Mouse (Mus musculus): ENCODE data around the gene Dnal1.

Gene Dnal1

GRCm38 (mm10) chr12:84188881-84189444 is 74.8 kb downstream of the Dnal1 start:
- no peak for DNase-seq

DNA sequence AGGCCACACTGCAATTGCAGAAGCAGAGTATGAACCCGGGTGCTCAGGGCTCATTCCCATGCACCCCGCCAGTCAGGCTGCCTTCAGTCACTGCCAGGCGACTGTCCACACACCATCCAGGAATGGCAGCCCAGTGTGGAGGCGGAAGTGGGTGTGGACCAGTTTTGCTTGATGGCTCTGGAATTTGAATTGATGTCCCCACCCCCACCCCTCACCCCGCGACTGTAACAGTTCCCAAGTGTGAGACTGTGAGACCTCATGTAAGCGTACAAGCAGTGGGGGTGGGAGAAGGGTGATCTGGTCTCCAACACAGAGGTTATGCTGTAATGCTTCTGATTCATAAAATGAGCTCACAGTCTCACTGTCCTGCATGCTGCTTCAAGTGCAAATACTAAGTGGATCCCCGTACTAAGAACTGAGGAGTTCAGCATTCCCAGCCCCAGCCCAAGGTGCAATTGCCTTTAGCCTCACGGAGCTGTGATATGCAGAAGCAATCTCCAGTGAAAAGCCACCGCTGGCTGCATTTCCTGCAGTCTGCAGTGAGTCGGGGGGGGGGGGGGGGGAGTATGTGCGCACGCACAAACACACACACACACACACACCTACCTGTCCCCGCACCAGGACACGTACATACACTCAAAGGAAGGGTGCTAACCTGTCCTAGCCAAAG is 76.1 kb downstream of the Dnal1 start:
- peak; percentile 73 for DNase-seq

GRCm38 (mm10) chr12:84191190-84191589 is 77.0 kb downstream of the Dnal1 start:
- no peak for DNase-seq

- no peak for DNase-seq
Observed at GRCm38 (mm10) chr12:84191770-84192169, 77.6 kb downstream of the Dnal1 start.

DNA sequence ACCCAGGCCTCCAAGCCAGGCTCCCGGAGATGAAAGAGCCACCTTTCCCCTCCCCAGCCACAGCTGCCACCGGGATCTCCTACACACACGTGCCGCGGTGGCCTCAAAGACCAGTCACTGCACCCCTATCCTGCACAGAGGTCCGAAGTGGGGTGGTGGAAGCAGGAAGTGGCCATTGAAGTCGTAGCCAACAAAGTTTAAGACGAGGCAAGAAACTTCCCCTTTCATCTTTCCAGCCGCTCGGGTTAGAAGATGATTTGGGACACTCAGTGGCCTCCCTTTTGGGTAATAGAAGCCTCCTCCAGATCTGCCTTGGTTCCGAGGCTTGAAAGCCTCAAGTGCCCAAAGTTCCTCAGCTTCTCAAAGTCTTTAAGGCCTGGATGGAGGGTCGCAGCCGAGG is 78.1 kb downstream of the Dnal1 start:
- DNase-seq, result no peak

GRCm38 (mm10) chr12:84192741-84193641 is 78.8 kb downstream of the Dnal1 start:
- peak; percentile 88 for DNase-seq

- DNase-seq, result peak; percentile 96
Observed at GRCm38 (mm10) chr12:84193642-84194399, 79.7 kb downstream of the Dnal1 start.

DNA sequence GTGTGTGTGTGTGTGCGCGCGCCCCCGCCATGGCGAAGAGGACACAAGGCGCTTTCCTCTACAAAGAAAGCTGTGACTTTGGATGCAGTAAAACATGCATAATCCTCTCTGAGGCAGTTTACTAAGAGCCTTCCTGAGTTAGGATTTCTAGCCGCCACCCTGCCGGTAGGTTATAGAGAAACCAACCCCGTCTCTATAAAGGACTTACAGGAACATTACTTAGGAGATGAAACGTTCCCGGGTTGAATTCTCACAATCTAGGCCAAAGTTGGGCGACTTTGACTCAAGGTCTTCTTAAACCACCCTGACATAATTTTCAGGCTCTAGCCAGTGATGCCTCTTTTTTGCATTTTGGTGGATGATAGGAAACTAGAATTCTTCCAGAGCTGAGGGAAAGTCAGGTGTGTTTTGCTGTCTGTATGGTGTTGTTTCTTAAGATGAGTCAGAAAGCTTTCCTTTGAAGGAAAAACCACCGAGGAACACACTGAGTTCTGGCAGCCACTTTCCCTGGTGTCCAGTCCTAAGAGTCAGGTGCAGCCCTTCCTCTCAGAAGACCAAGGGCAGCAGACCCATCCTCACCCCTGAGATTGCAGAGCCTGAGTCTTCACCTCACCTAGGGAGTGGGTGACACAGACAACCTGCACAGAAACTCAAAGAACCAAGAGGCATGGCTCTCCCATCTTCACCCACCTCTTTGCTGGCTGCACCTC is 80.4 kb downstream of the Dnal1 start:
- DNase-seq, result no peak

GRCm38 (mm10) chr12:84195195-84195594 is 81.0 kb downstream of the Dnal1 start:
- DNase-seq, result no peak
